In the genomic region with DNA sequence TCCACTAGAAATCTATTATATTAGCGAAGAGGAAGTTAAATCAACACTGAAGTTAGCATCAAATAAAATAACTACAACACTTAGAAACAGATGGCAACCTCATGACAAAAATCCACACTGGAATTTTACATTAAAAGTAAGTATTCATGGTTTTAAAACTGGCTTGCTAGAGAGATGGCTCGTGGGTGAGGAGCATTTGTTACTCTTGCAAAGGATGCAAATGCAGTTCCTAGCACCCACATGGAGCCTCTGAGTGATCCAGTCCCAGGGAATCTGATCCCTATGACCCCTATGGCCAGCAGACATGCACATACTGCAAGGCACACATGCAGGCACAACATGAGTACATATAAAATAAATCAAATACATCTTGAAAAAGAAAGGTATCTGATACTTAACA, we compare ENCODE assay signal across 14 mouse cellular contexts.
"Had no signal": no experiment of that assay in that cellular context is flagged by ENCODE, and none has a peak within 500 bp of the region (broad histone marks: within the 10 kb centered on the region; RNA-seq: fewer than 3 reads in every experiment).

No protein-coding gene starts in this region.

- ATAC-seq: midbrain, embryonic 16.5 days had no signal

- DNase-seq: lung, adult 18-20 months; lung, embryonic 14.5 days; lung, postnatal 10 days; lung, postnatal 4 days; midbrain, embryonic 14.5 days; retina, postnatal 1 day; right cerebral cortex, adult 18-20 months; right cerebral cortex, postnatal 25 days; right cerebral cortex, postnatal 4 days; spleen, adult 18-20 months; thymus, adult 18-20 months; thymus, postnatal 14 days; thymus, postnatal 36 days had no signal
